Mouse (Mus musculus): ENCODE data around the gene Dnajc19.

Gene Dnajc19

GRCm38 (mm10) chr3:34028935-34029334 lies 52.2 kb downstream of the Dnajc19 start:
- DNase-seq: no peak

DNA sequence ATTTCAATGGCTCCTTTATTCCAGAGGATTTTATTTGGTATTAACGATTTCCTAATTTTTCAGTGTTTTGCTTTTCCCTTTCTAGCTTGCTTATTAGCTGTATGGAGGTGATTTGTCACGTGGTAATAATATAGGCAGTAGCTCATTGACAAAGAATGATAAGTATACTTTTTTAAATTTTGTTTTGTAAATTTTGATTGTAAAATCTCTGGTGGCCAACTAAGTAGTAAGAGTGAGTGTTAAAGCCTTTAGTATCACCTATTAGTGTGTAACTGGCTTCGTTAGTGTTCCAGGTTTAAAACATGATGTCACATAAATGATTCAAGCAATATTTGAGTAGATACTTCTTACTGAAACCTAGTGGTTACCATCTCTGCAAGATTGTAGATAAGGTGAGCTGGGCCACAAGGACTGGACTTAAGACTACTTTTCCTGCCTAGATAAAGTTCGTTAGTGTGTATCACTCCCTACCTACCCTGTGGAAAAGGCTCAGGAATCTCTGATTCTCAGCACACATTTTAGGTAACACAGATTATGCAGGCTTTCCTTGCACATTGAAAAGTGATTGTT lies 59.8 kb downstream of the Dnajc19 start:
- DNase-seq: no peak

DNA sequence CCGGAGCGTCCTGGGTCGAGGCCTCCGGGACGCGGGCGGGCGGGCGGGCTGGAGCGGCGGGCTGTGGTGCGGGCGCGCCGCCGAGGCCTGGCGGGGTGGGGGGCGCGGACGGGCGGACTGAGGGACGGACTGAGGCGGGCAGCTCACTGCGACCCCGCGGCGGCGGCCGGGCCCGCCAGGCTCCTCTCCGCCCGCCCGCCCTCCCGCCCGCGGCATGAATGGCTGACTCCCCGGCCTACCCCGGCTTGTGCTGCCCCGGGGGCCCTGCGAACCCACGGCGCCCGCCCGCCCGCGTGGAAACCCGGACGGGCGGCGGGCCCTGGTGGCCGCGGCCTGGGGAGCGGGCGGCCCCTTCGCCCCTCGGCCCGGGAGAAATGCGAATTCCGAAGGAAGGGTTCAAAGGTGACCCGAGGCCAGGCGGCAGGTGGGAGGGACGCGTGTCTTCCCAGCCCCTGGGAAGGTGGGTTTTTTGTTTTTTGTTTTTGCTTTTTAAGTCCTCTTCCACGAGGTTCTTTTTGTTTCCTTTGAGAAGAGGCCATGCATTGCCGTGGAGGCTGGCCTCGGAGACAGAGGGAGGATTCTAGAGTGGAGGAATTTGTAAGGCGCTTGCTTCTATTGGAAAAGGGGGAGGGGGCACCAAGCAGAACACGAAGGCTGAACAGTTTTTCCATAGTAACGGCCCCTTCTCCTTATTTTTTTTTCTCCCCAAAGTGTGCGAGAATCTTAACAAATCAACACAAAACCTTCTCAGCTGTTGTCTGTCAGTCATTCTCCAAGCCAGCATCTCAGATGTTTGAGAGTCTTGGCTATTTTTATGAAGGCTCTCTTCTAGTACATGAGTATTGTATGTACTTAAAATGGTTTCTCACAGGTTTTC lies 60.5 kb downstream of the Dnajc19 start:
- DNase-seq: peak; percentile 29 to 55

GRCm38 (mm10) chr3:34019540-34020381 lies 61.4 kb downstream of the Dnajc19 start, which contains the start of gene Fxr1:
Gene Fxr1 (plus strand): TSS chr3:34019943.
- DNase-seq: peak; percentile 84 to 93

- no peak for DNase-seq
These were observed 72.9 kb downstream of the Dnajc19 start for GRCm38 (mm10) chr3:34008191-34008590.

DNA sequence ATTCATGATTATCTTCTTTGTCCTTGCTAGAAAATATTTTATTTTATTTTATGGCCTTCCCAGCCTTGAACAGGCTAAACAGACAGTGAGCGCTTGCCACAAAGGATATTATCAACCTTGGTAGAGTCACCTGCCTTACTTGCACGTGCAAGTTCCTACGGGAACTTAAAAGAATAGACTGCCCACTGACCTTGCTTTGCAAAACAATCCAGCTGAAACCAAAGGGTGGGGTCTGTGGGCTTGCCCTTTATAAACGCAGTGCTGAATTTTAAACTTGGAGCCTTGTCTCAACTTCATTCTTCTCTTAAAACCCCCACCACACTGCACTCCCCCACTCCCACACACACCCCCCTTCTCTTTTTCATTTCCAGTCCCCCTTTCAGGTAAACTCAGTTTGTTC lies 73.5 kb downstream of the Dnajc19 start:
- no peak for DNase-seq

DNA sequence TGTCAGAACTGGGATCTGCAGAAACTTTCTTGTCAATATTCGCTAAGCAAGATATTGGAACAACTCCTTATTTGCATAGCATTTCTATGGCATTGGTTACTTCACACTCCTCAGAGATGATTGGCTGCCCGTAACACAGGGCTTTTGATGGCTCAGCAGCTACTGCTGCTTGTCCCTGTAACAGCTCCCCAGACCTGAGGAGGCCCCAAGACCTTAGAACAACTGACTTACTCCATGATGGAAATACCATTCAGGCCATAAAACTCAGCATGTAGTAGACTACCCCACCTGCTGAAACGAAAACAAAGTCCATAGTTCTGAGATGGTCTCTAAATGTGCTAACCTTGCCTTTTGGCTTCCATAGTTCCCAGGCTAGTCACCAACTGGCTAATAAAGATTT lies 74.3 kb downstream of the Dnajc19 start:
- DNase-seq: no peak

GRCm38 (mm10) chr3:34006301-34006700 lies 74.8 kb downstream of the Dnajc19 start:
- no peak for DNase-seq

Data from kidney, postnatal 4 days (tissue).